Mouse (Mus musculus) layer of hippocampus, adult 9-11 months (tissue): ENCODE measurements around the gene Klc4.

Experiments
- DNase-seq: peaks from one replicate; pipeline ENCODE4 v3.0.0; 2022

Klc4 gene

DNA sequence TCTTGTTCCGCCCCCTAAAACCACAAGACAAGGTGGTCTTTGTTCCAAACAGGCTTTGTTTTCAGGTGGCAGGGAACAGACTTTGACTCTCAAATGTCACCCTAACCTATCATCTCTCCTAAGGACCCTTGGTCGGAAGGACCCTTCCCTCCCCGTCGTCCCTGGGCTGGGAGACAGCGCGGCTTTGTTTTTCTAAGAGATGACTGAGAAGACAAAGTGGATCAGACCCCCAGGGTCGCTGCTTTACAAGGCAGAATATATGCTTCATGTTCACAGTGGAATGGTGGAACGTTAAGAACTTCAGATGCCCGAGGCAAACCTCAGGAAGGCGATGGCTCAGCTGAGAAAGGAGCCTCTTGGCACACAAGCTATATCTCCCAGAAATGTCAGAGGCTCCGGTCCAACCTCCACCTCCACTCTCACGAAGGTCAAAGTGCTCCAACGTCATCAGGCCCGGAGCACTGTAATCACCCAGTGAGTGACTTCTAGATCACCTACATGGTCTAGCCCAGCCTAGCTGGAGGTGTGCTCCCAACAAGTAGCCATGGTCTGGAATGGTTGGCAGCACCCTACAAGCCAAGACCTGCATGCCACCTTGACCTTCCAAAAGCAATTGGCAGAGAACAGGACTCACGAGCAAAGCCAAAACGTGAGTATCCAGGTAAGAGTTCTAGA is 26.0 kb downstream of the Klc4 start:
- DNase-seq, result no peak

DNA sequence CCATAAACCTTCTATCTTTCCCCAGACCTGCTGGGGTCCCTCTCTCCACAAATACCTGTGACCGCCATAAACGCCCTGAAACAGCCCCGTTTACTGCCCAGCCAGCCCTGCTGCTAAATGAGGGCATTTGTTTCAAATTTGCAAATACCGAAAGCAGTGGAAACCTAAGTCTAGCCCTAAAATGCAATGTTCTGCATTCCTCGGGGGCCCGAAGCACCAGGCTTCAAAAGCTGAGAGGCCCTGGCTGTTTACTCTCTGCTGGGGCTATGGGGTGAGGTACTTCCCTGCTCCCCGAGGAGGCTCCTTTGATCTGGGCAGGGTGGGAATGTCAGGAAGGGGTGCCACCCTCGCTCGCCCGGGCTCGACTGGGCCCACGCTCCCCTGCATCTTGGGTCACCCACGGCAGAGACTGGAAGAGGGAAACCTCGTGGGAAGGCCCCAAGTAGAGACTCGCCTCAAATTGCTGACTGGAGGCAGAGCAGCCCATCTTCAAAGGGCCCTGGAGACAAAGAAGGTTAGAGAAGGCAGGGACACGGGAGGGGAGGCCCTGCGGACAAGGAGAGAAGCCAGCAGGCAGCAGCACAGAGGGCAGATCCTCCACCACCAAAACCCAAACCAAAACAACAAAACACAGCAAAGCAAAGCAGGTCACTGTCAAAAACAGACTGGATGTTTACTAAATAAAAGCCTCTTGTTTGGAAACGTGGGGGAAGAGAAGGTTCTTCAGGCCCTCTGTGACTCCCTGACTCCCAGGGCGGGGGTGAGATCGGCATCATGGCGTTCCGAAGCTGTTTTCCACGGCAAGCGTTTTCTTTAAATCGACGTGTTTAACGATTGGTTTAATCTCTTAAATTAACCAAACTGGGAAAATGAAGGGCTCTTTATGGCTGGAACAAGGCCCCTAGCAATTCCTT is 26.8 kb downstream of the Klc4 start:
- DNase-seq, result no peak

DNA sequence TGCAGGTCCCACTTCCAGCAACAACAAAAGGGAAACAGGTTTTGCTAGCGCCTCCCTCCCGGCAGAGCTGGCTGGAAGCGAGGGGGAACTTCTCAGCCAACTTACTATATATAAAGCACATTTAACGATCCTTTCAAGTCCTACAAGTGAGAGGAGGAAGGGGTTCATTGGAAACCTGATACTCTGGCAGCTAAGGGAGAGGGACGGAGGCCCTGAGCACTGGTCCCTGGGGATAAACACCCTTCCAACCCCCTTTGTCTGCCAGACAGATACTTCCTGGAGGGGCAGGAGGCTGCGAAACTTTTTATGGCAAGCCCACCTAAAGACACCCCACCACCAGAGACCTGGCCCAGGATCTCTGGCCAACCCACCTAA is 27.4 kb downstream of the Klc4 start:
- no peak for DNase-seq

DNA sequence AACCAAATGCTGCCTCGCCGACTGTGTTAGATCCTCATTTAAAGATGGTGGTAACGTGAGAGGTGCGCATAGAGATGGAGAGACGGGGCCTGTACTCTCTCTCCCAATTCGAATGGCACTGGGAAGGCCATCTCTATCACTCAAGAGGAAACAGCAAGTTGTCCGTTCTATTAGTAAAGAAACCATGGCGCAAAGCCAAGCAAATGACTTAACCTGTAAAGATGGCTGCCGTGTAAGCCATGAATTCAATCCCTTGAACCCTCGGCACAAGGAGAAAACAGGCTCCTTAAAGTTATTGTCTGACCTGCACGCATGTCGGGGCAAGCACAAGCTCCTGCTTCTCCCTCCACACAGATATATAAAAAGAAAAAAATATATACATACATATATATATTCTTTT is 28.0 kb downstream of the Klc4 start:
- no peak for DNase-seq

DNA sequence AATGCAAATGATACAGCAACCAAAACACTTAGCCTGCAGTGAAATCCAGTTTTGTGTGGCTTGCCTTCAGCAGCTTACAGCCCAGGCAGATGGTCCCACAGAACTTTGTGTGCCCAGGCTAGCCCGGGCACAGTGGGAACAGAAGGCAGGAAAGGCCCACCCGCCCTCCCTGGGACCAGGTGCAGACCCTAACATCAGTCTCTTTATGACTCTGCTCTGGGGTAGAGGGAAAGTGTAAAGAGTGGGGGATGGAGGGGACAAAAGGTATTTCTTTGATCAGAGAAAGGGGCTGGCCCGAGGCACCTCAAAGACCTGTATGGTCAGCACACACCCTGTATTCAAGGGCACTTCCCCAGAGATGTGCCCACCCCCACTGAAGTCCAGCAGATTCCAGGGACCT is 32.6 kb downstream of the Klc4 start:
- DNase-seq, result no peak

DNA sequence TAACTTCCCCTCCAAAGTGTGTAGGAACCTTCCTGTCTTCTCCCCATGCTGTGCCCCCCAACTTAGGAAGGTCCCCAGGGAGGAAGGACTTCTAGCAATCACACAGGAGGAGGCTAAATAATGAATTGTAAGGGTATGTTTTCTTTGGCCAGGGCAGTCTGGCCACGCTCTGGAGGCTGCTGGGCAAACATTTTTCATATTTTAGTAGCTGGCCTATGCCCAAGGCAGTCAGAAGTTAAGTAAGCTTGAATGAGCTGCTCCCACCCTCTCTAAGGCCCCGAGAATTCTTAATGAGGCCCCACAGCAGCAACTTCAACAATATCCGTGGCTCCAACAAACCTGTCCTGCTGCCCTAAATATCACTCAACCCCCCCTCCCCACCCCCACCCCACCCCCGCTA is 33.0 kb downstream of the Klc4 start:
- no peak for DNase-seq

DNA sequence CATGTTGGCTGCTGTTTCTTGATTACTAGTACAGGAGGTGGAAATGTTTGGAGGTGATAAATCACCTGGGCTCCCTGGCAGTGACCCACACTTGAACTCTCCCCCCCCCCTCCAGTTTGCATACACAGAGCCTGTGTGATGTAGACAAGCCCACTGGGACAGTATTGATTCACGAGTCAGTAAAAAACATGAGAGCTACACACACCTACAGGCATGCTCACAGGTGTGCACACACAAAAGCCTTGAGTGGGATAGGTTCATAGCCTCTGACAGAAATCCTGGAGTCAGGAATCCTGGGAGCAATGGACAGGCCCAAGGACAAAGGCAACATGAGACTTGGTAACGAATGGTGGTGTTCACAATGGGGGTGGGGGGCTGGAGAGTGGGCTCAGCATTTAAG is 33.6 kb downstream of the Klc4 start:
- DNase-seq, result no peak

DNA sequence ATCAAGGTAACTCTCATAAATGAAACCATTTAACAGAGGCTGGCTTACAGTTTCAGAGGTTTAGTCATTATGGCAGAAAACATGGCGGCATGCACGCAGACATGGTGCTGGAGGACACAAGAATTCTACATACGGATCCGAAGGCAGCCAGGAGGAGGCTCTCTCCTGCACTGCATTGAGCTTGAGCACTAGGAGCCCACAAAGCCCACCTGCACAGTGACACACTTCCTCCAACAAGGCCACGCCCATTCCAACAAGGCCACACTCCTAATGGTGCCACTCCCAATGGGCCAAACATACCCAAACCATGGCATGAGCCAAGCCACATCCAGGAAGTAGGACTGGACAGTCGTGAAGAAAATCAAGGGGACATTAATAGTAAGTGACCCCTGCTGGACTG is 34.5 kb downstream of the Klc4 start:
- no peak for DNase-seq

DNA sequence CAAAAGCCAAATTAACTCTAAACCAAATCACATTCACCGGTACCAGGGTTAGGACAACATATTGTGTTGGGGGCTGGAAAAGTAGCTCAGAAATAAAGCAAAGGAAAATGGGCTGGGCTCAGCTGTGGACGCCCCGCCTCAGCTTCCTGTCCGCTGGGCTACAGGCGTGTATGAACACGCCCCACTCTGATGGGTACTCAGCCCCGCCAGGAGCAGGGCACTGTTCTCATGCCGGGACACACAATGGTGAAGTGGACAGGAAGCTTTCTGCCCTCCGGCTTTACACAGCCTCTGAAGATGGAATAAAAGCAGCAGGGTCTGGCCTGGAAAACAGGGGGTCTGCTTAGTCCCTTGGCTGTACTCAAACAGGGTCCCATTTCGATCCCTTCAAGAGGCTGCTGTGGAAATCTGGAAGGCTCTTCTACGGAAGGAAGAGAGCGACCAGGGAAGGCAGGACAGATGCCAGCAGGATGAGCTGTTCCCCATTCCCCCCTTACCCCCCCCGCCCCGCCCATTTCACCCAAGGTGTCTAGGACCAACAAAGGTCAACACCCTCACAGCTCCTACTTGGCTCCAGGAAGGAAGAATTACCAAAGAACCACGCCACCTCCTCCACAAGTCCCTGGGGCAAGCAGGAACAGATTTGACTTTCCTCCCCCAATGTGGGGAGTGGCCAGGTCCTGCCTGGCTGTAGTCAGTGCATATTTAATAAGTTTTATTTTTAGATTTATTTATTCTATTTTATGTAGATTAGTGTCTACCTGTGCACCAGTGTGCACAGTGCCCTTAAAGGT is 35.9 kb downstream of the Klc4 start:
- DNase-seq, result no peak

DNA sequence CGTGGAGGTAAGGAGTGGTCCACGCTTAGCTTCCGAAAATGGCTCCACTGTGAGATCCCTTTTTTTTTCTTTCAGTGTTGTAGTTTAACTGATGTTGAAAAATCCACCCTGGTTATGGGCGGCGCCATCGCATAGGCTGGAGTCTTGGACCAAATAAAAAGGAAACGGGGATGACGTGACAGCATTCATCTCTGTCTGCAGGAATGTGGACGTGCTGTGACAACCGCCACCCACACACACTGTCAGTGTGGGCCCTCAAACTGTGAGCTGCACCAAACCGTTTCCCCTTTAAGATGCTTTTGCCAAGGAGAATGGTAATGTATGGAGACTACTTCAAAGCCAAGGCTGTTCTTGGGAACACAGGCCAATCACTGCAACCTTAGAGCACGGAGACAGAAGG is 39.8 kb downstream of the Klc4 start:
- no peak for DNase-seq

DNA sequence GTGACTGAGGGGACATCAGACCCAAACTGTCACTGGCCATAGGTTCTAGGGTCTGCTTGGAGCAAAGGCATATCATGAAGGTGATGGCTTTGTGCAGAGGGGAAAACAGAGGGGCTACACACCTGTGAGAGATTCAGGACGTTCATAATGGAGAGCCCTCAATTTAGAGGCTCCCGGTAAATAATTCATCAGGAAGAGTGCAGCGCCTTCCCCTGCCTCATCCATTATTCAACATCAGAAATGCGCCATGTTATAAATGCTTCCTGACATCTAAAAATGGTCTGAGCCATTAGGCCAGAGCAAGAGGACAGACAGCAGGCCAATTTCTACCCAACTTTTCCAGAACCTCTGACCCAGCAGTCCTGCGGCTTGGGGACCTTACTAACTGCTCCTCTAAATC is 40.7 kb downstream of the Klc4 start:
- no peak for DNase-seq

DNA sequence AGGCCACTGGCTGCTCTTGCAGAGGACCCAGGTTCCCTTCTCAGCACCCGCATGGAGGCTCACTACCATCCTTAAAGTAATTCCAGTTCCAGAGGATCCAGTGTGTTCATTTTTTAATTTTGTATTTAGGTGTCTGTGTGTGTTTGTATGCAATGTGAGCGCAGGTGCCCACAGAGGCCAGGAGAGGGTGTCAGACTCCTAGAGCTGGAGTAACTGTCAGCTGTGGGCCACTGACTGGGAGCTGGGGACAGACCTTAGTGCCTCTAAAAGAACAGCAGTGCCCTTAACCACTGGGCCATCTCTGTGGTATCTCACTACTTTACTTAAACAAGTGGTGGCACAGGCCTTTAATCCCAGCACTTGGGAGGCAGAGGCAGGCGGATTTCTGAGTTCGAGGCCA is 42.6 kb downstream of the Klc4 start:
- no peak for DNase-seq

DNA sequence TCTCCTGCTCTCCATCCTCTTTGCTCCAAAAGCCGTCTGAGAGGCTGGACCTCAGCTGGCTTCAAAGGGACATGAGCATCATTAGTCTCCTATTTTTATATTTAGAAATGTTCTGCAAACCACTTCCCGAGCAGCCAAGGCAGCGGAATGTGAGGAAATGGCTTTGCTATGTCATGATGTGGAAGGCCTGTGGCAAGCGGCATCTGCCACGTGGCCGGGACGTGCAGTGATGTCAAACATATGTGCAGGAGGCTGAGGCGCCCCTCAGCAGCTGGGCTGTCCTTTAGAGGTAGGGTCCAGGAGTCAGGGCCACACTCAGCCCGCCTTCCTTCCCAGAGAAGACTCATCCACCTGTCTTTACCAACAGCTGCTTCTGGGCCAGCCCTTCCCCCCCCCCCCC is 43.6 kb downstream of the Klc4 start:
- DNase-seq, result no peak

DNA sequence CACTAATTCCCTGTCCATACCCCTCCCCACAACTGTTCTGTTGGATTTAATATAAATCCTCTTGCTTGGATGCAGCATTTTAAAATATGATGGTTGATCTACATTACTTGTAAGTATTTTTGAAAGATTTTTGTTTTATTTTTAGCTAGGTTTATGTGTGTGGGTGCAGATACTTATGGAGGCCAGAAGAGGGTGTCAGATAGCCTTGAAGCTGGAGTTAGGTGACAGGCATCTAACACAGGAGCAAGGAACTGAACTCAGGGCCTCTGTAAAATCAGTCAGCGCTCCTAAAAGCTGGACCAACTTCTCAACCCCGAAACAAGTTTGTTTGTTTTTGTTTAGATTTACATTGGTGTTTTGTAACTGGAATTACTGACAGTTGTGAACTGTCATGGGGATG is 45.3 kb downstream of the Klc4 start:
- DNase-seq, result no peak

DNA sequence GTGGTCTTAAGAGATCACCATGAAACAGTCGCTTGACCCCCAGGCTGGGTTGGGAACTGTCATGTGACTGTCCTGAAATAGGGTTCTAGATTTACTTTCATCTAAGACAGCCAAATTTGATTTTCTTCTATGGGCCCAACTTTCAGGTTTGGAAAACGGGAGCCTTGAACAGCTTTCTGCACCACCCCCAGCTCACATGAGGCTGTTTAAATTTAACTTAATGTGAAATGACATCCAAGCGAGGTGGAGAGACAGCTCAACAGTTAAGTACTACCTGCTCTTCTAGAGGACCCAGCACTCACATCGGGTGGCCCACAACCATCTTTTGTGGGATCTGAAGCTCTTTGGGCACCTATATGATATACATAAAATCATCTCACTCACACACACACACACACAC is 46.9 kb downstream of the Klc4 start:
- DNase-seq, result no peak

DNA sequence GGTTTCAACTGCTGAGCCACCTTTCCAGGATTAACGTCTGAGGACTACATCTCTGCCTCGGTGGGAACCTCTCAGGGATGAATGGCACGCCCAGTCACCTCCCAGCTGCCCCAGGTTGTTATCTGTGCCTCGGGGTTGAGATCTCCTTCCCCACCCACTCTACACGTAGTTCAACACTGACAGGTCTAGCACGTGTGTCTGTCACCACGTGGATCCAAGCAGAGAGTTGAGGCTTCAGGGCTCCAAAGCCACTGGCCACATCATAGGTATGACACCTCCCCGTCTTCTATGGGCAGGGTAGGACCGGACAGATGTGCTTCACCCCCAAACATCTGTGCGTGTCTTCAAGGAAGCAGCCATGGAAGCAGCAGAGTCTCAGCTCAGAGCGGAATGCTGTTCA is 47.9 kb downstream of the Klc4 start:
- no peak for DNase-seq

DNA sequence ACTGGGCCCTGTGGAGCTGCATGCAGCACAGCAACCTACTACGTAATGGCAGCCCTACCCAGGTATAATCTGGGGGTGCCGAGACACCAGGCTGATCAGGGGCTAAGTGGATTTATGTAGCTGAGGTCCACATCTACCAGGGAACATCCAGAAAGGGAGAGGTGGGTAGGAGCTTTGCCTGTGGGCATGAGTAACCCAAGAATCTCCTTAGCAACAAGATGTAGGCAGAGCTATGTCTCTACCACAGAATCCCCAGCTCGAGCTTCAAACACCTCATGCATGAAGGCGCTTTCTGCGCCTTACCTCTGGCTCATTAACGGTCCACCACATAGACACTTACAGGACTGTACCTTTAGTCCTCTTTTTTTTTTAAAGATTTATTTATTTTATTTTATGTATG is 50.5 kb downstream of the Klc4 start:
- DNase-seq, result no peak

DNA sequence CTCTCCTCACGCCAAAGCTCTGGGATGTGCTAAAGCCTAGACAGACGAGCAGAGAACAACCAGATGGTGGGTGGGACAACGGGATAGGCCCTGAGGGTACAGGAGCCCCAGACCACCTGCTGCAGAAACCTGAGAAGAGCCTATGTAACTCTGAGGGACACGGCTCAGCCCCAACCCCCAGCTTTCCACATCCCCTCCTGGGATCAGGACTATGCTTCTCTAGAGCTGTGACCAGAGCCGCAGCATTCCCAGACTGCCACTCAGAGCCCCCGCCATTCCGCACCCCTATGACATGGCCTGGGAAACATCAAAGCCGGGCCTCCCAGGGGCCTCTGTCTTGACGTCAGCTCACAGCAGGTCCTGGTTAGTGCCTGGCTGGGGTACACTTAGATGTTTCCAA is 51.2 kb downstream of the Klc4 start:
- no peak for DNase-seq

DNA sequence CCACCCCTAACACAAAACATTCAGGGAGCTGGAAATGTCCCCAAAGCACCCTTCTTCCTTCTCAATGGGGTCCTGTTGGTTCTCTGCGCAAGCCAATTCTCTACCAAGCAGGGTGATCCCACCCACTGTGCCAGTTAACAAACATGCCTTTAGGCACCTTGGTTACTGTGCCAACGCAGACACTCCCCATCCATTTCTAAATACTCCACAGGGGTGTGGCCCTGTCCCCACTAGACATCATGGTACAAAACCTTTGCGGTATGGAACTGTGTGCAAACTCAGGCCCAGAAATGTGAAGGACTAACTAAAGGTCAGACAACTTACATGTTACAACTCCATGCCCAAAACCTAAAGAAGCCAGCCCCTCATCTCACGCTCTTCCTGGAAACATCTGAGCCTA is 52.7 kb downstream of the Klc4 start:
- DNase-seq, result no peak

DNA sequence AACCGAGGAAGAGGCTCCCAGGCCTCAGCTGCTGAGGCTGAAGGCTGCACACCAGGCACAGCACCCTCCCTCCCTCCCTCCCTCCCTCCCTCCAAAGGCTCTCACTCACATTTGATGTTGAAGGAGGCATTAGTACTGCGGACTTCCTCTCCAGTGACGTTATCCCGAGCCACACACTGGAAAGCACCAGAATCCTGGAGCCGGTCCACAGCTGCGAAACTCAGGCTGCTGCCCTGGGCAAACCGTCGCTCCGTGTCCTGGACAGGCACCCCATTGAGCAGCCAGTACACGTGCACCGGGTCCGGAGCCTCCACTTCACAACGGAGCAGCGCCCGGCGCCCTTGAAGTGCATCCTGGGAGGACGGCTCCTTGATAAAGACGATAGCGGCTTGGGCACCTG is 54.4 kb downstream of the Klc4 start:
- no peak for DNase-seq

DNA sequence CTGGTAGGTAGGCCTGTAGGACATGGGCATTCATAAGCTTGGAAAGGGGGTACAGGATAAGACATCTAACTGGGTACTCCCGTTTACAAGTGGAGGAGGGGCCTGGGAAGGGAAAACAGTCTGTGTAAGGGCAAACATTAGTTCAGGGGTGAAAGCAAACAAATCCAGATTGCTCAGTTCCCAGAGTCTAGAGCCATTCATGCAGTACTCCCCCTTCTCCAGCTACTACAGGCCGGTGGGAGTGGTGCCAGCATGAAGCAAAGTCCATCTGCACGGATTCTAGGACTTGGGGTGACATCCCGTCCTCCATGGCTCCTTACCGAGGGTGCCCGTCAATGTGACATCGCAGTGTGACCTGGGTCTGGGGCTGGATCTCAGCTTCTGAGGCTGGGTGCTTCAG is 55.4 kb downstream of the Klc4 start:
- no peak for DNase-seq

DNA sequence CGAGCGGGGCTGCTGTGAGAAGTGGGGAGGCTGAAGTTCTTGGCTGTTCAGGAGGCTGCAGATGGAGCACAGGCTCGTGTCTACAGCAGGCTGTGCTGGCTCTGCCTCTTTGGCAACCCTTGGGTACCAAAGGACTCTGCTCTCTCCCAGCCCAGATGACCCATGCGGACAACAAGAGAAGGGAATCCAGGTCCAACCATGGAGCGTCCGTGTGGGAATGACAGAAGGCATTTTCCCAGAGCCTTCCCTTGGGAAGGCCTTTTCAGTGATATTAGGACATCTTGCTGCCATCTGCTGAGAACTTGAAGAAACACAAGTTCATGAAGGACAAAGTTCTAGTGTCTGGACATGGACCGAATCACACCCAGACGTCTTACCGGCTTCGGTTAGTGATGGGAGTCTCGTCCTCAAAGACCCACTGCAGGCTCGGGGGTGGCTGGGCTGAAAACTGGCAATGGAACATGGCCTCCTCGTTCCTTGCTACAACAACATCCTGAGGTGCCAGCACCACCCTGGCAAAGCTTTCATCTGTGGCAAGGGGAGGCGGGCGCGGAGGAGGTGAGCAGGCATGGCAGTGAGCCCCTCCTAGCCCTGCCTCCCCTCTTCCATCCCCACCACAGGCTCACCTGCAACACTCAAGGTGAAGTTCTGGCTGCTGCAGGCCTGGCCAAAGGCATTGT is 56.0 kb downstream of the Klc4 start:
- no peak for DNase-seq

DNA sequence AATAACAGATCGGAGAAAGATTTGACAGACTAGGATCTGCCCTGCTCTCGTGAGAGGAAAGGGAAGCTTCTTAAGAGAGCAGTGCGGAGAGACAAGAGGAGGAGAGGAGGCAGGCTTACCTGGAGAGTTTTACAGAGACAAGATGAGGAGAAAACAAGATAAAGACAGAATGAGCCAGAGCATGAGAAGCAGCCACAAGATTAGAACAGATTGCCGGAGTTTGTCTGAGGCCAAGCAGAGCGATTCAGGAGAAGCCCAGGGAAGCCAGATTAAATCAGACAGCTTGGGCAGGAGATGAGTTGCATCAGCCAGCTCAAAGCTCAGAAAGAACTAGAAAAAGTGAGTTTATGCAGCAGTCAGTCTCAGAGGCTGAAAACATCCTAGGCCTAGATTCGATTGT is 56.9 kb downstream of the Klc4 start:
- DNase-seq, result no peak
